ENCODE assay signal across 8 mouse cellular contexts in the genomic region with DNA sequence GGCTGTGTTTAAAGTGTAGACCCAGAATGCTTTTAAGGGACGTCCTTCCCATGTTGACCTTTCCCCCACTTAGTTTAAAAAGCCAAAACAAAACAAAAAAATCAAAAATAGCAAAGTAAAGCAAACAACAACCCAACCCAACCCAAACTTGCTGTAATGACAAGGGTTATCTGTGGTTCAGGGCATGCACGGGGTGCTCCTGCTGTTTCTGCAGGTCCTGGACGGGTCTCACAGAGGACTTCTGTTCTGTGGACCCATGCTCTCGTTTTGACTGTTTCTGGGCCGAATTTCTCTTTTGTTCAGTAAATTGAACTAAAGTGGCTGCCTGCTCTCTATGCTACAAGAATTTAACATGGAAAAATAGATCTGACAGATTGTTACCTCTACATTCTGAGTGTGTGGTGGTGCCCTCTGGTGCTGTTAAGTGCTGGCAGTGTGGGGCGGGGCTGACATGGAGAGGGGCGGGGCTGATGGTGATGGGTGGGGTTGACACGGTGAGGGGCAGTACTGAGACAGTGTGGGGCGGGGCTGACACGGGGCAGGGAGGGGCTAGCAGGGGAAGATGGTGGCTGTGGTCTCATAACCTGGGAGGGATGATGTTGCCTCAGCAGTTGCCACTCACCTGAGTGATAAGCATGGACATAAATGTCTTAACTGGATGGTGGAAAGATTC. TPM values are rescaled to one million over a fixed set of nuclear protein-coding genes. Genes with fewer than 3 reads are reported as not detected.
DNase-seq lines count a peak whose midpoint lies in the region; ATAC-seq and TF ChIP-seq lines count a peak whose summit lies in the region.

No protein-coding gene starts in this region.

- H3K4me3 ChIP-seq in ES-E14 (ENCODE audit: insufficient read depth in 1 of 2, low read depth in 1 of 2, low read length in 2 of 2, poor library complexity in 1 of 2, severe bottlenecking in 1 of 2), result peak overlapping the region in 1 of 2 experiments; percentile 46; a peak in 2 of 4 replicates
- H3K4me3 ChIP-seq in forebrain, embryonic 15.5 days, result no peak overlapping the region
- H3K4me3 ChIP-seq in liver, embryonic 16.5 days (ENCODE audit: low read depth, low read length), result no peak overlapping the region

- no peak overlapping the region for H3K9ac ChIP-seq in ES-E14 (ENCODE audit: insufficient read depth, low read depth, low read length, poor library complexity, severe bottlenecking)
- H3K9ac ChIP-seq in forebrain, embryonic 15.5 days (replicated peaks), result no peak overlapping the region
- no peak overlapping the region for H3K9ac ChIP-seq in liver, embryonic 16.5 days (ENCODE audit: low read depth, low read length)

- H3K36me3 ChIP-seq in ES-E14 (ENCODE audit: control insufficient read depth, insufficient read depth, low read length, poor library complexity, severe bottlenecking), result no peaks in the 10 kb centered on the region
- H3K36me3 ChIP-seq in forebrain, embryonic 15.5 days, result no peaks in the 10 kb centered on the region
- no peaks in the 10 kb centered on the region for H3K36me3 ChIP-seq in liver, embryonic 16.5 days (ENCODE audit: control insufficient read depth, insufficient read depth)

- H3K9me3 ChIP-seq in ES-E14 (ENCODE audit: control insufficient read depth, insufficient read depth, low read depth, low read length), result no peaks in the 10 kb centered on the region
- no peaks in the 10 kb centered on the region for H3K9me3 ChIP-seq in forebrain, embryonic 15.5 days
- H3K9me3 ChIP-seq in liver, embryonic 16.5 days (replicated peaks; ENCODE audit: control insufficient read depth, low read length), result no peaks in the 10 kb centered on the region

- H3K4me2 ChIP-seq in forebrain, embryonic 15.5 days (replicated peaks), result no peak overlapping the region
- H3K4me2 ChIP-seq in liver, embryonic 16.5 days (ENCODE audit: low read depth, low read length), result 0 out of 2 replicates have a peak overlapping the region, but pooled peaks have one; percentile 22

- peak; percentile 63 for DNase-seq in kidney, postnatal 10 days
- DNase-seq in kidney, adult 8-10 months, result no peak
- peak; percentile 71 for DNase-seq in ES-E14 (ENCODE audit: low read depth, low spot score)
- DNase-seq in yolk sac, embryonic 10.5 days (ENCODE audit: low spot score), result peak; percentile 61
- no peak for DNase-seq in right cerebral cortex, postnatal 14 days
- DNase-seq in urinary bladder, adult 18-20 months (ENCODE audit: low spot score in 2 of 2), result no peak

- H3K27ac ChIP-seq in ES-E14 (ENCODE audit: insufficient read depth, low read depth, low read length, poor library complexity, severe bottlenecking), result no peak overlapping the region
- H3K27ac ChIP-seq in forebrain, embryonic 15.5 days (replicated peaks), result peak overlapping the region; percentile 87
- no peak overlapping the region for H3K27ac ChIP-seq in liver, embryonic 16.5 days (ENCODE audit: low read length)

- ATAC-seq in forebrain, embryonic 15.5 days (replicated peaks), result no peak
- ATAC-seq in liver, embryonic 16.5 days (ENCODE audit: low read depth), result peak; percentile 93

- no peaks in the 10 kb centered on the region for H3K27me3 ChIP-seq in forebrain, embryonic 15.5 days
- no peaks in the 10 kb centered on the region for H3K27me3 ChIP-seq in liver, embryonic 16.5 days (ENCODE audit: control insufficient read depth, insufficient read depth, low read depth, low read length)

- peaks cover 4 to 19% of the 10 kb centered on the region in 2 experiments for H3K4me1 ChIP-seq in ES-E14 (ENCODE audit: control insufficient read depth in 2 of 2, insufficient read depth in 2 of 2, low read length in 2 of 2, poor library complexity in 1 of 2)
- peaks cover 87% of the 10 kb centered on the region for H3K4me1 ChIP-seq in forebrain, embryonic 15.5 days
- peaks cover 17% of the 10 kb centered on the region for H3K4me1 ChIP-seq in liver, embryonic 16.5 days (ENCODE audit: control insufficient read depth, low read depth, low read length)

- in situ Hi-C loops in ES-E14 (cut with MboI; ENCODE audit: low sequenced_read_pairs in 2 of 2, unreplicated experiment in 2 of 2), result no loop called here

- WGBS in forebrain, embryonic 15.5 days, result 33% methylated on average over 10 of the region's 10 CpGs
- WGBS in liver, embryonic 16.5 days (ENCODE audit: insufficient replicate concordance), result 18% methylated on average over 10 of the region's 10 CpGs

TF ChIP-seq in ES-E14, 5 proteins besides CTCF, POLR2A, EP300 and RAD21:
- TF ChIP-seq ZC3H11A (IDR thresholded peaks at IDR 0.05; ENCODE audit: borderline replicate concordance, low read depth, low read length), result no peak
- TF ChIP-seq CHD2 (IDR thresholded peaks at IDR 0.05; ENCODE audit: low read depth, low read length), result no peak
- no peak for TF ChIP-seq ZNF384 (IDR thresholded peaks at IDR 0.05; ENCODE audit: low read depth, low read length)
- no peak for TF ChIP-seq MAFK (IDR thresholded peaks at IDR 0.05; ENCODE audit: insufficient read depth, low read depth, low read length)
- TF ChIP-seq HCFC1 (IDR thresholded peaks at IDR 0.05; ENCODE audit: borderline replicate concordance, insufficient read depth, low read length), result no peak

RNA-seq across cellular contexts. Expression of gene Map4k4, which starts 49.2 kb away (rescaled TPM):
- 142 and 161 TPM in 2 replicates for total RNA-seq in ES-E14 (2012; rRNA removed)
- polyA plus RNA-seq in forebrain, embryonic 15.5 days (2015; fragmentation: Nextera tagmentation; extraction: Ambion mirVana), result 55.7 and 60.2 TPM in 2 replicates
- polyA plus RNA-seq in liver, embryonic 16.5 days (2015; fragmentation: Nextera tagmentation; extraction: Ambion mirVana), result 2.2 TPM in 2 replicates

Comparison
In these comparisons a context has a peak if more than half of its experiments do, and no peak if none do; other contexts are left out.
1. DNase-seq: peak in kidney, postnatal 10 days (single experiment), ES-E14 (single experiment) and yolk sac, embryonic 10.5 days (single experiment); none in kidney, adult 8-10 months (0 of 2), right cerebral cortex, postnatal 14 days (single experiment) and urinary bladder, adult 18-20 months (0 of 2).
2. RNA of gene Map4k4, which starts 49.2 kb away (polyA plus RNA-seq): 55.7 to 60.2 TPM in forebrain, embryonic 15.5 days; 2.2 TPM in liver, embryonic 16.5 days; every median in the first group is over 10 times any median in the second.